Mouse (Mus musculus) spleen, postnatal 14 days (tissue): ENCODE results near the gene Erg.

Experiments
- DNase-seq, 2 experiments: peaks; one replicate each; pipeline ENCODE4 v3.0.0; 2021 to 2022; ENCODE audit warnings: low spot score in 2 of 2

Gene Erg

GRCm38 (mm10) chr16:95352266-95352665, 234.1 kb downstream of the Erg start:
- no peak for DNase-seq

- peak in 1 of 2 experiments; percentile 32 for DNase-seq
These were observed 235.9 kb downstream of the Erg start for GRCm38 (mm10) chr16:95350499-95350898.

GRCm38 (mm10) chr16:95349745-95350144, 236.6 kb downstream of the Erg start:
- DNase-seq = no peak

- no peak for DNase-seq
These were observed 237.0 kb downstream of the Erg start for GRCm38 (mm10) chr16:95349344-95349743.

GRCm38 (mm10) chr16:95348555-95348954, 237.8 kb downstream of the Erg start:
- no peak for DNase-seq

GRCm38 (mm10) chr16:95347202-95347601, 239.2 kb downstream of the Erg start:
- DNase-seq = no peak

- peak in 1 of 2 experiments; percentile 54 for DNase-seq
These were observed 240.5 kb downstream of the Erg start for GRCm38 (mm10) chr16:95345882-95346281.

- no peak for DNase-seq
These were observed 241.4 kb downstream of the Erg start for GRCm38 (mm10) chr16:95344961-95345360.

- DNase-seq = no peak
These were observed 244.4 kb downstream of the Erg start for GRCm38 (mm10) chr16:95342030-95342429.

GRCm38 (mm10) chr16:95340885-95341791, 245.3 kb downstream of the Erg start:
- peak; percentile 35 to 45 for DNase-seq

- DNase-seq = no peak
These were observed 254.2 kb downstream of the Erg start for GRCm38 (mm10) chr16:95332159-95332558.

GRCm38 (mm10) chr16:95321945-95322625, 264.3 kb downstream of the Erg start:
- DNase-seq = no peak
